Mouse (Mus musculus): ENCODE measurements around the gene Zfp978.

Gene Zfp978

DNA sequence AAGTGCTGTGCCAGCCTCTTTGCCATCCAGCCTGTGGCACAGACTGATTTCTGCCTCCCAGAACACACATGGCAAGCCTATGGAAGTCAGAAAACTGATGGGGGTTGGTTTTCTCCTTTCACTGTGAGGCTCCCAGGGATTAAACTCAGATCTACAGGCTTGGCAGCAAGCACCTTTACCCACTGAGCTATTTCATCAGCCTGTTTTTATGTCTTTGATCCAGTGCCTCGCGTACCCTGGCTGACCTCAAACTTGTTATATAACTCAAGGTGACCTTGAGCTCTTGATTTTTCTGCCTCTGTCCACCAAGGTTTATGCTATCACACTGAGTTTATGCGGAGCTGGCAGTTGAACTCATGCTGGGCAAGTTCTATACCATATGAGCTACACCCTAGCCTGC is 71.9 kb downstream of the Zfp978 start:
- DNase-seq (ENCODE audit: low read depth, low spot score): no peak
- Histone ChIP-seq H3K27me3 (ENCODE audit: control insufficient read depth, insufficient read depth, low read length, poor library complexity, severe bottlenecking) (no peaks in the 10 kb centered on the region), H3K36me3 (ENCODE audit: control insufficient read depth, insufficient read depth, low read length, poor library complexity, severe bottlenecking) (no peaks in the 10 kb centered on the region)

DNA sequence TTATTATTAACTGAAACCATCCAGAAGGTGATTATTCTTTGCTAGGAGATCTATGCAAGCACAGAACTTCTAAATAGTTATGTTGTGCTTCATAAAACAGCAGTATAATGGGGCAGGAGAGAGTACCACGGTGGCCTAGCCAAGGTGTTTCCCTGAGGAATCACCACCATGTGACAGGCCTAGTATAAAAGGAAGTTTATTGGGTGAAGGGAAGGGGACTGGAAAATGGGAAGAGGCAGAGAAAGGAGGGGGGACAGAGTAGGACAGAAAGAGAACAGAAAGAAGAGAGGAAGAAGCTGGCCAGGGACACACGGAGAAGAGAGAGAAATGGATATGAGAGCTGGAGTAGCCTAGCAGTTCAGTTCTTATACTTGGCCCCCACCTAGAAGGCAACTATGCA is 72.8 kb downstream of the Zfp978 start:
- no peak for DNase-seq (ENCODE audit: low read depth, low spot score)
- Histone ChIP-seq H3K36me3 (ENCODE audit: control insufficient read depth, insufficient read depth, low read length, poor library complexity, severe bottlenecking) (no peaks in the 10 kb centered on the region), H3K27me3 (ENCODE audit: control insufficient read depth, insufficient read depth, low read length, poor library complexity, severe bottlenecking) (no peaks in the 10 kb centered on the region)

Measured in splenic B cell, adult 2 months (primary cell).